Mouse (Mus musculus): Measurements from ENCODE around the gene Spata33.

DNA sequence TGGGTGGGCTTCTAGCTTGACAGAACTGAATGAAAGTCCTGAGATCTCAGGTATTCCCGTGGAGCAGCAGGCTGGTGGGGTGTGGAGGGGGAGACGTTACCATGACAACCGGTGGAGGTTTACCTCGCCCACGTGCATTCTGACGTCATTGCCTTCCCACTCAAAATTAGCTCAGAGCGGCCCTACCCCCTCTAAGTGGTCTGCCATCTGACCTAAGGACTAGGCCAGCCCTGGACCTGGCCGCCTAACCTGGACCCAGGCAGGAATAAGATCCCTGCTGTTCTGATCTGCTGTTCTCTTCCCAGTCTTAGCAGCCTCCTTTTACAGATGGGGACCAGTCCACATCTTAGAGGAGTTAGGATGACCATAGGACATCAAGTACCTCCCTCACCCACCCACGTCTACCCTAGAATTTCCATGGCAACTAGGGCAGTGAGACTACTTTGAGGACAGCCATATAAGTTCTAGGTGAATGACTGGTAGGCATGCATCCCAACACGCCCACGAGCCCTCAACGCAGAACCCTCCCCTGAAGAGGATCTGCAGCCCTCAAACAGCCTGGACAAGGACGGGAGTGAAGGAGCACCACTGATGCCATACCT is 22.4 kb downstream of the Spata33 start:
- TF ChIP-seq POLR2A (IDR thresholded peaks at IDR 0.05; ENCODE audit: insufficient read depth, low read length) (no peak), CTCF (IDR thresholded peaks at IDR 0.05; ENCODE audit: low read depth, low read length) (no peak)

All from ES-Bruce4 (cell line).